Mouse (Mus musculus) hematopoietic multipotent progenitor cell, adult 10-12 weeks (in vitro differentiated cells): ENCODE measurements around the gene Kit. TPM values are rescaled to one million over a fixed set of nuclear protein-coding genes. Genes with fewer than 3 reads are reported as not detected.

ENCODE experiments used
- polyA plus RNA-seq: library from polyadenylated mRNA; stranded (reverse); fragments of >175 nt; gene quantifications from 2 replicates; pipeline ENCODE4 v1.2.3, GENCODE M21; 2012; ENCODE audit warnings: low replicate concordance

Kit gene
- 5.0 and 7.3 TPM in 2 replicates for polyA plus RNA-seq

DNA sequence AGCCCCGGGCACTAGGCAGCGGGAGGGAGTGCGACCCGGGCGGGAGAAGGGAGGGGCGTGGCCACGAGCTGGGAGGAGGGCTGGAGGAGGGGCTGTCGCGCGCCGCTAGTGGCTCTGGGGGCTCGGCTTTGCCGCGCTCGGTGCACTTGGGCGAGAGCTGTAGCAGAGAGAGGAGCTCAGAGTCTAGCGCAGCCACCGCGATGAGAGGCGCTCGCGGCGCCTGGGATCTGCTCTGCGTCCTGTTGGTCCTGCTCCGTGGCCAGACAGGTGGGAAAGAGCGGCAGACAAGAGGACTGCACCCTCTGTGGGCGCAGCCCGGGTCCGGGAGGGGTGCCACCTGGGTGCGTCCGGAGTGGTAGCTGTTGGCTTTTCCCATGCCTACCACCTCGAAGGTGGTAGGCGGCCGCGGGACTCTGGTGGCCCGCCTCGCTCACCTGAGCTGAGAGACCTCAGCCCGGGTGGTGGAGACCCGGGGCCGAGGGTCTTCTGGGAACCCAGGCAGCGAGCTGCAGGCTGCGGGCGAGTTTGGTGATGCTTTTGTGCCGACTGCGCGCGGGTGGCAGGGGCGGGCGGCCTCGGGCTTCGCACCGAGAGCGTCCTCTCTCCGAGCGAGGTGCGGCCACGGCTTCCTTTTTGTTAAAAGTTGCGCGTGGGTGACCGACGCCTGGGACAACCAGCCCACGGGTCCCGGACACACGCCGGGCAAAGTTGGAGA is at the start of gene Kit:
Gene Kit (plus strand): TSS at position 65 of the 715 bp plus-strand sequence.

